Mouse (Mus musculus) E14TG2a.4 (cell line): Measurements from ENCODE around the gene Ccdc33.

Experiments used
- CTCF ChIP-seq: conservative IDR thresholded peaks from 2 replicates; pipeline ENCODE4 v1.5.1; 2014; ENCODE audit warnings: low read length
- NANOG ChIP-seq: IDR thresholded peaks from 2 replicates; pipeline ENCODE4 v1.6.1; 2014; ENCODE audit warnings: borderline replicate concordance, low read length, mixed read lengths
- POU5F1 ChIP-seq: IDR thresholded peaks from 2 replicates; pipeline ENCODE4 v1.6.1; 2014; ENCODE audit warnings: low read length, borderline replicate concordance

- TF ChIP-seq CTCF (no peak), NANOG (no peak), POU5F1 (no peak)
Observed at GRCm38 (mm10) chr9:58045646-58046045, 73.0 kb downstream of the Ccdc33 start.
